Comparison of ENCODE assay signal across 24 mouse cellular contexts in genomic region chr6:84561171-84561570, GRCm38 (mm10). TPM values are rescaled to one million over a fixed set of nuclear protein-coding genes. Genes with fewer than 3 reads are reported as not detected.
DNase-seq lines count a peak whose midpoint lies in the region; ATAC-seq and TF ChIP-seq lines count a peak whose summit lies in the region.
"Had no signal": no experiment of that assay in that cellular context is flagged by ENCODE, and none has a peak within 500 bp of the region (broad histone marks: within the 10 kb centered on the region; RNA-seq: fewer than 3 reads in every experiment).

No protein-coding gene starts in this region.

- H3K4me3 ChIP-seq in embryonic fibroblast, embryonic 13.5 days (ENCODE audit: insufficient read depth, low read length), result no peak overlapping the region
- H3K4me3 ChIP-seq in kidney, embryonic 16.5 days (ENCODE audit: low read length), result no peak overlapping the region
- H3K4me3 ChIP-seq: embryonic facial prominence, embryonic 10.5 days; embryonic facial prominence, embryonic 12.5 days; erythroblast, embryonic 14.5 days; forebrain, embryonic 10.5 days; forebrain, embryonic 12.5 days had no signal

- H3K4me2 ChIP-seq in kidney, embryonic 16.5 days (replicated peaks; ENCODE audit: low read depth, low read length), result no peak overlapping the region
- H3K4me2 ChIP-seq: embryonic facial prominence, embryonic 12.5 days; forebrain, embryonic 12.5 days had no signal

- 80% methylated on average over 1 of the region's 1 CpGs for WGBS in kidney, embryonic 16.5 days

- TF ChIP-seq POLR2A in embryonic fibroblast, embryonic 13.5 days (IDR thresholded peaks at IDR 0.05; ENCODE audit: low read depth, low read length), result no peak

- no peaks in the 10 kb centered on the region for H3K9me3 ChIP-seq in kidney, embryonic 16.5 days (ENCODE audit: low read length)
- H3K9me3 ChIP-seq: embryonic facial prominence, embryonic 10.5 days; embryonic facial prominence, embryonic 12.5 days; forebrain, embryonic 10.5 days; forebrain, embryonic 12.5 days; G1E had no signal

- TF ChIP-seq CTCF in embryonic fibroblast, embryonic 13.5 days (IDR thresholded peaks at IDR 0.05; ENCODE audit: borderline replicate concordance, insufficient read depth, low read length), result no peak

- peaks cover 16% of the 10 kb centered on the region for H3K4me1 ChIP-seq in embryonic fibroblast, embryonic 13.5 days (ENCODE audit: control insufficient read depth, insufficient read depth, low read length)
- H3K4me1 ChIP-seq in kidney, embryonic 16.5 days (ENCODE audit: insufficient read depth, low read length), result no peaks in the 10 kb centered on the region
- H3K4me1 ChIP-seq: embryonic facial prominence, embryonic 12.5 days; forebrain, embryonic 12.5 days had no signal

- H3K27ac ChIP-seq in embryonic fibroblast, embryonic 13.5 days (ENCODE audit: insufficient read depth, low read length), result peak overlapping the region; percentile 91
- no peak overlapping the region for H3K27ac ChIP-seq in kidney, embryonic 16.5 days (ENCODE audit: low read length)
- H3K27ac ChIP-seq: embryonic facial prominence, embryonic 10.5 days; embryonic facial prominence, embryonic 12.5 days; forebrain, embryonic 10.5 days; forebrain, embryonic 12.5 days had no signal

- ATAC-seq in kidney, embryonic 16.5 days (ENCODE audit: low FRiP score, low TSS enrichment), result no peak
- ATAC-seq: activated CD4-positive, CD25-positive, alpha-beta regulatory T cell, adult 4 months; CD4-positive, CD25-positive, alpha-beta regulatory T cell, adult 4 months; forebrain, embryonic 14.5 days; forebrain, postnatal 0 days had no signal

- no peak overlapping the region for H3K9ac ChIP-seq in kidney, embryonic 16.5 days (replicated peaks; ENCODE audit: low read length)
- H3K9ac ChIP-seq: embryonic facial prominence, embryonic 12.5 days; forebrain, embryonic 12.5 days; forebrain, postnatal 0 days had no signal

- H3K36me3 ChIP-seq in kidney, embryonic 16.5 days (ENCODE audit: insufficient read depth, low read length), result no peaks in the 10 kb centered on the region
- H3K36me3 ChIP-seq: embryonic facial prominence, embryonic 10.5 days; embryonic facial prominence, embryonic 12.5 days; forebrain, embryonic 10.5 days; forebrain, embryonic 12.5 days; G1E had no signal

- peaks cover 13% of the 10 kb centered on the region for H3K27me3 ChIP-seq in kidney, embryonic 16.5 days (ENCODE audit: insufficient read depth, low read length)
- H3K27me3 ChIP-seq: embryonic facial prominence, embryonic 12.5 days; forebrain, embryonic 12.5 days had no signal

- DNase-seq in 3T3-L1 (ENCODE audit: low read depth, low spot score) (peak; percentile 72), NIH3T3 (ENCODE audit: low read depth) (peak; percentile 75)
- DNase-seq in thymus, postnatal 25 days, result no peak
- DNase-seq: adrenal gland, adult 8-10 months; adrenal gland, postnatal 14 days; adrenal gland, postnatal 36 days; B cell, adult 2 months; cerebellum, adult 11-12 months; cerebellum, adult 2 months; cerebellum, adult 9-10 months; cerebellum, postnatal 10 days; cerebellum, postnatal 25 days; forebrain, postnatal 0 days had no signal

RNA-seq across cellular contexts. Expression of gene Cyp26b1, which starts 32.5 kb away (rescaled TPM):
- 6.2 and 12.0 TPM in 2 replicates for polyA plus RNA-seq in embryonic fibroblast, embryonic 13.5 days (2011; ENCODE audit: insufficient read length, low read depth, missing spikeins)
- polyA plus RNA-seq in kidney, embryonic 16.5 days (2015; fragmentation: Nextera tagmentation; extraction: Ambion mirVana), result 4.7 and 5.3 TPM in 2 replicates
- polyA plus RNA-seq: erythroblast, embryonic 14.5 days had no signal
